Mouse (Mus musculus) ES-Bruce4 (cell line): ENCODE measurements around the gene E330034G19Rik.

ENCODE experiments used
- CTCF ChIP-seq: IDR thresholded peaks from one replicate; pipeline ENCODE4 v1.8.1; 2011; ENCODE audit warnings: low read depth, low read length
- EP300 ChIP-seq: IDR thresholded peaks from 2 replicates; pipeline ENCODE4 v1.6.1; 2011; ENCODE audit warnings: low read depth, low read length; ENCODE audit not compliant: insufficient read depth
- POLR2A ChIP-seq: IDR thresholded peaks from one replicate; pipeline ENCODE4 v1.8.1; 2011; ENCODE audit warnings: low read length; ENCODE audit not compliant: insufficient read depth

DNA sequence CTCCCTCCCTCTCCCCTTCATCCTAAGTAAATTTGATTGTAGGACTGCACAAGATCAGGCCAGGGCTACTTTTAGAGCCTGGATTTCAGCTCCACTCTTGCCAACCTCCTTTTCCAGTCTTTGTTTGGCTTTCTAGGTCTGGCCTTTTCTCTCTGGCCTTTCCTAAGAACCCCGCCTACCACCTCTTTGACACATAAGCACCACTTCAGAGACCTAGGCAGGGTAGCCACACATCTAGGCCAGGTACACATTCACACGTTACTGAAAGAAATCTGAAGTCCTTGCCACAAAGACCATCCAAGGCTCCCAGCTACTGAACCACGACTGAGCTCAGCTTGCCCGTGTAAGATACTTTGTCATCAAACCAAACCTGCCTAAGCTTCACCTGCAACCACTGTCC, 32.6 kb upstream of the E330034G19Rik start:
- TF ChIP-seq EP300, result no peak
- TF ChIP-seq POLR2A, result no peak
- no peak for TF ChIP-seq CTCF
